Mouse (Mus musculus) liver, embryonic 14.5 days (tissue): ENCODE data around the gene Pld3. TPM values are rescaled to one million over a fixed set of nuclear protein-coding genes. Genes with fewer than 3 reads are reported as not detected.

Experiments used
- ATAC-seq: fragments of 200-750 bp; cut with Nextera tagmentation; 2 replicates; pipeline ENCODE4 v1.8.0; 2017; ENCODE audit warnings: moderate number of reproducible peaks, mild to moderate bottlenecking, moderate library complexity; ENCODE audit not compliant: insufficient read depth
- DNase-seq, 3 experiments: peaks; one replicate each; pipeline ENCODE4 v3.0.0-alpha.2; 2012 to 2013; ENCODE audit warnings: low read depth in 3 of 3, low spot score in 3 of 3
- H3K27ac ChIP-seq: fragments of 300-500 bp; sonication (generic); 2 replicates; pipeline ENCODE4 v1.5.1; 2014; ENCODE audit warnings: moderate library complexity, mild to moderate bottlenecking, control low read depth, inconsistent platforms
- H3K27me3 ChIP-seq: fragments of 300-500 bp; sonication (generic); 2 replicates; pipeline ENCODE4 v1.6.1; 2014; ENCODE audit warnings: mild to moderate bottlenecking, low read length, moderate library complexity; ENCODE audit not compliant: control insufficient read depth, insufficient read depth
- H3K36me3 ChIP-seq: fragments of 300-500 bp; sonication (generic); replicated peaks from 2 replicates; pipeline ENCODE4 v1.6.1; 2014; ENCODE audit warnings: low read depth; ENCODE audit not compliant: control insufficient read depth, insufficient read depth
- H3K4me1 ChIP-seq, 2 experiments: fragments of 200-500 bp in 1 of 2; fragments of 300-500 bp in 1 of 2; sonication (generic) in 1 of 2; replicated peaks; 2 replicates each; pipeline ENCODE4 v1.6.1; 2012 to 2014; ENCODE audit warnings: antibody characterized with exemption in 1 of 2, inconsistent platforms in 1 of 2, low read length in 1 of 2; ENCODE audit not compliant: control insufficient read depth in 2 of 2, insufficient read depth in 2 of 2
- H3K4me2 ChIP-seq: fragments of 300-500 bp; sonication (generic); 2 replicates; pipeline ENCODE4 v1.6.1; 2014; ENCODE audit warnings: low read depth, mild to moderate bottlenecking, control low read depth, moderate library complexity
- H3K4me3 ChIP-seq, 2 experiments: fragments of 200-500 bp in 1 of 2; fragments of 300-500 bp in 1 of 2; sonication (generic) in 1 of 2; 2 replicates each; pipeline ENCODE4 v1.5.1; 2012 to 2014; ENCODE audit warnings: low read depth in 2 of 2, low read length in 2 of 2, mild to moderate bottlenecking in 2 of 2, control low read depth in 1 of 2, inconsistent platforms in 1 of 2, moderate library complexity in 1 of 2; ENCODE audit not compliant: insufficient read depth in 1 of 2
- H3K9ac ChIP-seq: fragments of 300-500 bp; sonication (generic); replicated peaks from 2 replicates; pipeline ENCODE4 v1.6.1; 2014; ENCODE audit warnings: mild to moderate bottlenecking, control low read depth, moderate library complexity
- H3K9me3 ChIP-seq: fragments of 300-500 bp; sonication (generic); 2 replicates; pipeline ENCODE4 v1.6.1; 2016; ENCODE audit warnings: low read length, mixed read lengths; ENCODE audit not compliant: control insufficient read depth
- CTCF ChIP-seq: IDR thresholded peaks from 2 replicates; pipeline ENCODE4 v1.5.1; 2016; ENCODE audit warnings: antibody characterized with exemption, low read depth, control low read depth
- EP300 ChIP-seq: IDR thresholded peaks from 2 replicates; pipeline ENCODE4 v1.6.1; 2016; ENCODE audit warnings: antibody characterized with exemption, low read depth
- WGBS: fragments of 180-500 bp; shearing (Covaris S2); extraction: QIAGEN DNeasy Blood & Tissue Kit; methylation state at CpG from one replicate; pipeline ENCODE4 v1.1.7; 2014; ENCODE audit not compliant: insufficient replicate concordance; 5-methylcytosine and 5-hydroxymethylcytosine counted together
- polyA plus RNA-seq, 2 experiments: library from polyadenylated mRNA; depleted of rRNA in 1 of 2; stranded (reverse) in 1 of 2; unstranded in 1 of 2; fragments of >200 nt; fragmentation: Nextera tagmentation in 1 of 2; extraction: Ambion mirVana in 1 of 2; gene quantifications; 2 replicates each; pipeline versions ENCODE4 v1.2.1 to v1.2.3; 2012 to 2014

Pld3 gene
- polyA plus RNA-seq, 2 experiments, result 55.0 to 55.9 TPM

DNA sequence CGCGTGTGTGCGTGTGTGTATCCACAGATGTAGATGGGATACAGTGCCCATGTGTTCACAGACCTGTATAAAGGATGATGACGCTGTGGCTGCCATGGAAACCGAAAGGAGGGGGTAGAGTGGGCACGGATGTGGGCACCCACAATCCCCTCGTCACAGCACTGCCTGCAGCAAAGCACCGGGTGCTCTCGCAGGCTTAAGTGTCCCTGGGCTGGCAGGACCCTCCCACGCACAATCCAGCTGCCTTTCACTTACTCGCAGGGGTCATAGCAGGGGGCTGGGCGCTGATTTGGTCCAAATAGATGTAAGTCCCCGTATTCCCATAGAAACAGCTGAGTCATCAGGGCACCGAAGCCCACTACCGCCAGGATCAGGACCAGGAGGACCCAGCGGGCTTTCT, 11.6 kb downstream of the Pld3 start:
- H3K27ac ChIP-seq, result peak overlapping the region; percentile 84
- H3K4me1 ChIP-seq, result peaks cover 62 to 65% of the 10 kb centered on the region in 2 experiments

DNA sequence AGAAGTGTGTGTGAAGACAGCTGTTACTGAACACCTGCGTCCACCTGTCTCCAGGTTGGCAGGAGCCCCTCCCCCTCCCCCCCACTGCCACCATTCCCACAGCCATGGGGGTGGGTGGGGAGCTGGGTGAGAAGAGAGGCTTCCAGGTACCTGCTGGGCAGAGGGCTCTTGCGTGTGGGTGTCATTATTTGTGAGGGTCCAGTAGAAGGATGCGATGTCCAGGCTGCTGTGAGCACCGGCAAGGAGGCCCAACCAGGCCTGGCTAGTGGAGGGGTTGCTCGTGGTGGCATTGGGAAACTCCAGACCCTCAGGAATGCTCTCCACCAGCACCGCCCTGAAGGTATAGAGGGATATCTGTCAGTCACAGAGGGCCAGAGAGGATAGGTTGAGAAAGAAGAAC, 12.1 kb downstream of the Pld3 start:
- H3K4me3 ChIP-seq, result peak overlapping the region; percentile 81 to 83
- no peaks in the 10 kb centered on the region for H3K27me3 ChIP-seq
- peak overlapping the region; percentile 84 for H3K27ac ChIP-seq
- H3K4me2 ChIP-seq, result peak overlapping the region; percentile 96
- no peaks in the 10 kb centered on the region for H3K9me3 ChIP-seq
- DNase-seq (no peak), ATAC-seq (peak; percentile 7; the same call in 1 of the 2 replicates)
- H3K9ac ChIP-seq, result peak overlapping the region; percentile 56
- 75% methylated on average over 6 of the region's 6 CpGs for WGBS
- peaks cover 13% of the 10 kb centered on the region for H3K36me3 ChIP-seq
- peaks cover 67 to 70% of the 10 kb centered on the region in 2 experiments for H3K4me1 ChIP-seq
- no peak for TF ChIP-seq CTCF
- no peak for TF ChIP-seq EP300

More for the DNA sequence above, 11.6 kb downstream of the Pld3 start:
- Histone ChIP-seq H3K9ac (peak overlapping the region; percentile 91; the same call in 1 of the 2 replicates), H3K9me3 (no peaks in the 10 kb centered on the region), H3K36me3 (peaks cover 9% of the 10 kb centered on the region), H3K4me3 (peak overlapping the region; percentile 81 to 83), H3K27me3 (no peaks in the 10 kb centered on the region), H3K4me2 (peak overlapping the region; percentile 96)
- no peak for DNase-seq
- TF ChIP-seq CTCF (no peak), EP300 (no peak)
- WGBS, result 74% methylated on average over 16 of the region's 16 CpGs
- ATAC-seq, result no peak

DNA sequence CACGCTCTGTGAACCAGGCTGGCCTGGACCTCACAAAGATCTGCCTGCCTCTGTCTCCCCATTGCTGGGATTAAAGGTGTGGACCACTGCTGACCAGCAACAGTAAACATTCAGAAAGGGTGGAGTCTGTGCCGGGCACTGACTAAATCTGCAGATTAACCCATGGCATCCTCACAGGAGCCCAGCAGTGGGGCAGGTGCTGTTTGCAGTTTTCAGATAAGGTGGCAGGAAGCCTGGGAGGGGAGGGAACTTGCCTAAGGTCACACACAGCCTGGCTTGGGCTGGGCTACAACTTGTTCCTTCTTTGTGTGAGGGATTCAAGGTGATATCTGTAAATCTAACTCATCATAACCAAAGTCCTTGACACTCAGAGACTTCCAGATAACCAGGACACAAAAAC, 12.5 kb downstream of the Pld3 start:
- ATAC-seq (peak; percentile 84), DNase-seq (peak; percentile 72 to 80 (median 74))
- WGBS, result 49% methylated on average over 2 of the region's 2 CpGs
- Histone ChIP-seq H3K27me3 (no peaks in the 10 kb centered on the region), H3K4me3 (peak overlapping the region; percentile 81 to 83), H3K4me1 (peaks cover 71 to 74% of the 10 kb centered on the region in 2 experiments), H3K36me3 (peaks cover 17% of the 10 kb centered on the region), H3K9ac (peak overlapping the region; percentile 56), H3K27ac (peak overlapping the region; percentile 84), H3K4me2 (peak overlapping the region; percentile 96), H3K9me3 (no peaks in the 10 kb centered on the region)
- no peak for TF ChIP-seq CTCF
- TF ChIP-seq EP300, result peak; percentile 81

DNA sequence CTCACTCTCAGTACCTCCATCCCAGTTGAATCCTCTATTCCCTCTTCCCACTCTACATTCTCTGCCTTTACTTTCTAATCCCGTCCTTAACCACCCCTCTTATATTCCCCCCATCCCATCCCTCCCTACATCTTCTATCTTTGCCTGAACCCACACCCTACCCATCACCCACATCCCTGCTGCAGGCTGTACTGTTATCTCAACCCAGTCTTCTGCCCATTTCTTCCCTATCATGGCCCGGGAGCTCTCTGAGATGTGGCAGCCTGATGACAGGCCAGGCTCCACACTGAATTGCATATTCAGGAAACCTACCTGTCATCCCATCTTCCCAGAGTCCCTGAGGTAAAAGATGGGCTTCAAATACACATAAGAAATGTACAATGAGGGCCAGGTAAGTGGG, 14.2 kb downstream of the Pld3 start:
- Histone ChIP-seq H3K36me3 (peaks cover 21% of the 10 kb centered on the region), H3K4me3 (0 out of 4 replicates have a peak overlapping the region, but pooled peaks of 1 of the 2 experiments have one; percentile 4), H3K9me3 (no peaks in the 10 kb centered on the region), H3K4me1 (peaks cover 78 to 82% of the 10 kb centered on the region in 2 experiments), H3K4me2 (peak overlapping the region; percentile 32), H3K9ac (peak overlapping the region; percentile 19), H3K27me3 (no peaks in the 10 kb centered on the region), H3K27ac (peak overlapping the region; percentile 38)
- DNase-seq (peak in 1 of 3 experiments; percentile 45), ATAC-seq (peak; percentile 33; the same call in 1 of the 2 replicates)
- WGBS, result 29% methylated on average over 2 of the region's 2 CpGs
- TF ChIP-seq CTCF, result no peak
- TF ChIP-seq EP300, result no peak

DNA sequence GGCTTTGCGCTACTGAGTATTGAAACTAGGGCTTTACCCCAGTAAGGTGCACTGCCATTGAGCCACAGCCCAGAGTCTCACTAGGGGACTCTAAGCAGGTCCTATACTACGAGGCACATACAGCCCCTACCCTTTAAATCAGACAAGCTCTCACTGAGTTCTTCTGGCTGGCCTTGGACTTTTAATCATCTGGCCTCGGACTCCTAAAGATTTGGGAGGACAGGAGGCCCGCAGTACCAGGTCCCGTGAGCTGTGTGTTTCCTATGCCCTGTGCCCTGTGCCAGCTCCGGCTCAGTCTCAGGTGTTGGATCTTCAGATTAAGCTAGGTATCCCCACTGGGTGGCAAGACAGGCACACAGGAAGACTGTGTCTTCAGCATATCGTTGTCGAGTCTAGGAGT, 15.0 kb downstream of the Pld3 start:
- no peak for TF ChIP-seq EP300
- H3K4me1 ChIP-seq, result peaks cover 76 to 82% of the 10 kb centered on the region in 2 experiments
- peaks cover 24% of the 10 kb centered on the region for H3K36me3 ChIP-seq
- H3K4me3 ChIP-seq, result no peak overlapping the region
- no peaks in the 10 kb centered on the region for H3K9me3 ChIP-seq
- H3K27ac ChIP-seq, result peak overlapping the region; percentile 27
- DNase-seq (no peak), ATAC-seq (no peak)
- H3K9ac ChIP-seq, result no peak overlapping the region; the same call in 1 of the 2 replicates
- 79% methylated on average over 8 of the region's 8 CpGs for WGBS
- no peak overlapping the region for H3K4me2 ChIP-seq
- no peaks in the 10 kb centered on the region for H3K27me3 ChIP-seq
